Mouse (Mus musculus): ENCODE results near the gene Hpn.
A peak's percentile ranks its signal among the peaks of the same experiment; 100 is the strongest.

Hpn gene

GRCm38 (mm10) chr7:31115182-31115581, at the start of gene Hpn:
TSS of gene Hpn (minus strand) at chr7:31115290.
- DNase-seq (ENCODE audit: low read depth, low spot score), result no peak

- DNase-seq (ENCODE audit: low read depth, low spot score), result no peak
Measured at GRCm38 (mm10) chr7:31164748-31165147, 49.7 kb upstream of the Hpn start.

GRCm38 (mm10) chr7:31163666-31164577, 48.8 kb upstream of the Hpn start:
- DNase-seq (ENCODE audit: low read depth, low spot score), result no peak

DNA sequence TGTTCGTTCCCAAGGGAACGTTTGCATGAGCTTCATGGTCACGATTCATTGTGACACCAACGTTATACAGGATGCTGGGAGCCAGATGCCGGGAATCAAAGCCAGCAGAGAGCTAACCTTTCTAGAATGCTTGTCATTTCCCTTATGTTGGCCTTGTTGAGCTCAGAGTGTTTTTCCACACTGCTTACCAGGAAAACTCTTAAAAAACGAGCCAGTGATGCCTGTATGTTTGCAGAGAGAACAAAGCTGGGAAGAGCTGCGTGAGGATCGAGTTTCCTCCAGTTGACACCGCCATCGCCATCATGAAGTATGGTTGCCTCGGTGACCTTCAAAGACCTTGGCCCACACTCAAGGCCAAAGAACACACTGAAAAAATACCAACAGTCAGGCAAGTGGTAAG, 47.2 kb upstream of the Hpn start:
- DNase-seq (ENCODE audit: low read depth, low spot score), result no peak

GRCm38 (mm10) chr7:31161831-31162230, 46.7 kb upstream of the Hpn start:
- DNase-seq (ENCODE audit: low read depth, low spot score), result no peak

- no peak for DNase-seq (ENCODE audit: low read depth, low spot score)
Measured at GRCm38 (mm10) chr7:31161246-31161645, 46.2 kb upstream of the Hpn start.

GRCm38 (mm10) chr7:31160763-31161162, 45.7 kb upstream of the Hpn start:
- no peak for DNase-seq (ENCODE audit: low read depth, low spot score)

GRCm38 (mm10) chr7:31156034-31156928, 41.2 kb upstream of the Hpn start:
- DNase-seq (ENCODE audit: low read depth, low spot score), result peak; percentile 86

GRCm38 (mm10) chr7:31155296-31156033, 40.4 kb upstream of the Hpn start, which contains the start of gene Gramd1a:
TSS of gene Gramd1a (minus strand) at chr7:31155896.
- DNase-seq (ENCODE audit: low read depth, low spot score), result peak; percentile 37

DNA sequence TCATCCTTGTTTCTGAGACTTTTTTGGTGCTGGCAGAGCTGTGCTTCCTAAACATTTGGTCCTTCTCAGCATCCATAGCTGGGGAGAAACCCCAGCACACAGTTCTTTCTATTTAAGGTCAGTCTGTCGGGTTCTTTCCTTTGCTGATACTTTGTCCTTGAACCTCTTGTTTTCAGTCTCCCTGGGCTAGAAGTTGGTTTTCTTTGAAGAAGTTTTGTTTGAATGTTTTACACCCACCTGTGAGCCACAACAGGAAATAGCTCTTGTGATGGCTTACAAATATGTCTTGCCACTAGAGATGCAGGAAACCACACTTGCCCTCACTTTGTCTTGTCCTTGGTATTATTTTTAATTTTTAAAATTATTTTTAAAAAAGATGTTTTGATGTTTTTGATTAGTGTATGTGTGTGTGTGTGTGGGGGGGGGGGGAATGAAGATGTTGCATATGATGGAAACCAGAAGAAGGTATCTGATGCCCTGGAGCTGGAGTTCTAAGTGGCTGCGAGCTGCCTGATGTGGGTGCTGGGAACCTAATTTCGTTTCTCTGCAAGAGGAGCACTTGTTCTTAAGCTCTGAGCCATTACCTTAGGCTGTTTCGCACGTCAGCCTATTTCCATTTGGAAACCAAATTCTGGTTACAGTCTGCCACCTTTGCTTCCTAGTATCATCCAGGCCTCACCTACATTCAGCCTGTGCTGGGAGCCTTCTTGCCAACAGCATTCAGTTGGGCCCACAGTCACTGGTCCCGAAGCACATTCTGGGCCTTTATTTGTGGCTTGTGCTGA, 38.6 kb upstream of the Hpn start:
- peak; percentile 23 for DNase-seq (ENCODE audit: low read depth, low spot score)

GRCm38 (mm10) chr7:31151301-31152241, 36.5 kb upstream of the Hpn start:
- DNase-seq (ENCODE audit: low read depth, low spot score), result peak; percentile 82

- peak; percentile 88 for DNase-seq (ENCODE audit: low read depth, low spot score)
Measured at GRCm38 (mm10) chr7:31150566-31151300, 35.6 kb upstream of the Hpn start.

GRCm38 (mm10) chr7:31149751-31150565, 34.9 kb upstream of the Hpn start:
- peak; percentile 74 for DNase-seq (ENCODE audit: low read depth, low spot score)

DNA sequence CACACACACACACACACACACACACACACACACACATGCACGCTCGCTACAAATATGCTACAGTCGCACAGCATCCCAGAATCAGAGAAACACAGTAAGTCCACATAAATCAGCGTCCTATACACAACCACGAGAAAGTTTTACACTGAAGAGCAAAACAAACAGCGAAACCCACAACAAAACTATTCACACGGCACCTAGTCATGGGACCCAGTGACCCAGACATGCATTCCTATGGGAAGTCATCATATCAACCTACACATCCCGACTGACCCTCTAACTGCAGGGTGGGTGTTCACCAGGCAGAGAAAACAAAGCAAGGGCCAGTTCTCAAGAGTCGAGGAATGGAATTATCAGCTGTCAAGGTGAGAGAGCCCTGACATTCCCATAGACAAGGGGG, 34.2 kb upstream of the Hpn start:
- DNase-seq (ENCODE audit: low read depth, low spot score), result no peak

DNA sequence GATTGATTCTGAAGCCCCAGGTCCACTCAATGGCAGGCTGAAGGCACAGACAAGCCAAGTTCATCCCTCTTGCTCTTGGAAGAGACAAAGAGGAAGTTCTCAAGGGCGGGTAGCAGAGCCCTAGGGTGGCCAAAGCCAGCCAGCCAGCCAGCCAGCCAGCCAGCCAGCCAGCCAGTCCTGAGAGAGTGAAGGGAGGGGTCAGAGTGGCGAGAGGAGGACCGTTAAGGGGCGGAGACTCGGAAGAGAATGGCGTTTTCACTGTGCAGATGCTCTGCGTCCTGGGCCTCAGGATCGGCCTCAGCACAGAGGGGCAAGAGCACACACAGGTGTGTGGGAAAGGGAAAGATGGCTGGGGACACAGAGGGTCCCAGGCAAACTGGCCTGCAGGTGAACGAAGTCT, 33.7 kb upstream of the Hpn start:
- DNase-seq (ENCODE audit: low read depth, low spot score), result peak; percentile 87

GRCm38 (mm10) chr7:31148086-31148485, 33.0 kb upstream of the Hpn start:
- DNase-seq (ENCODE audit: low read depth, low spot score), result no peak

- DNase-seq (ENCODE audit: low read depth, low spot score), result no peak
Measured at GRCm38 (mm10) chr7:31145596-31146160, 30.6 kb upstream of the Hpn start.

GRCm38 (mm10) chr7:31144886-31145285, 29.8 kb upstream of the Hpn start:
- DNase-seq (ENCODE audit: low read depth, low spot score), result no peak

Measured in A20 (cell line).